Mouse (Mus musculus) intestine, postnatal 0 days (tissue): ENCODE results near the gene St6galnac4. TPM values are rescaled to one million over a fixed set of nuclear protein-coding genes. Genes with fewer than 3 reads are reported as not detected.

Source experiments
- ATAC-seq: fragments of 200-750 bp; cut with Nextera tagmentation; 2 replicates; pipeline ENCODE4 v1.8.0; 2017; ENCODE audit warnings: mild to moderate bottlenecking, moderate TSS enrichment, moderate library complexity
- H3K27ac ChIP-seq: fragments of 300-500 bp; sonication (generic); 2 replicates; pipeline ENCODE4 v1.5.1; 2014; ENCODE audit warnings: mild to moderate bottlenecking, low read depth, low read length, moderate library complexity
- H3K27me3 ChIP-seq: fragments of 300-500 bp; sonication (generic); replicated peaks from 2 replicates; pipeline ENCODE4 v1.6.1; 2014; ENCODE audit warnings: low read length, mixed read lengths; ENCODE audit not compliant: control insufficient read depth, insufficient read depth
- H3K36me3 ChIP-seq: fragments of 300-500 bp; sonication (generic); 2 replicates; pipeline ENCODE4 v1.6.1; 2014; ENCODE audit warnings: mild to moderate bottlenecking, moderate library complexity; ENCODE audit not compliant: control insufficient read depth, insufficient read depth
- H3K4me1 ChIP-seq: fragments of 300-500 bp; sonication (generic); replicated peaks from 2 replicates; pipeline ENCODE4 v1.6.1; 2014; ENCODE audit warnings: antibody characterized with exemption, low read length, mixed read lengths; ENCODE audit not compliant: control insufficient read depth, insufficient read depth
- H3K4me2 ChIP-seq: fragments of 300-500 bp; sonication (generic); replicated peaks from 2 replicates; pipeline ENCODE4 v1.6.1; 2014; ENCODE audit warnings: low read depth, mild to moderate bottlenecking, moderate library complexity
- H3K4me3 ChIP-seq: fragments of 300-500 bp; sonication (generic); 2 replicates; pipeline ENCODE4 v1.5.1; 2014; ENCODE audit warnings: low read depth, low read length
- H3K9ac ChIP-seq: fragments of 300-500 bp; sonication (generic); 2 replicates; pipeline ENCODE4 v1.6.1; 2014; ENCODE audit warnings: mild to moderate bottlenecking, low read depth, low read length
- H3K9me3 ChIP-seq: fragments of 300-500 bp; sonication (generic); 2 replicates; pipeline ENCODE4 v1.6.1; 2016; ENCODE audit warnings: mixed run types; ENCODE audit not compliant: control insufficient read depth
- CTCF ChIP-seq: sonication (generic); IDR thresholded peaks from 2 replicates; pipeline ENCODE4 v1.5.1; 2016; ENCODE audit warnings: low read depth, mild to moderate bottlenecking, control low read depth, antibody characterized with exemption, moderate library complexity
- WGBS: fragments of 180-500 bp; shearing (Covaris S2); extraction: QIAGEN DNeasy Blood & Tissue Kit; methylation state at CpG from one replicate; pipeline ENCODE4 v1.1.7; 2014; 5-methylcytosine and 5-hydroxymethylcytosine counted together
- polyA plus RNA-seq: library from polyadenylated mRNA; unstranded; fragments of >200 nt; fragmentation: Nextera tagmentation; extraction: Ambion mirVana; gene quantifications from 2 replicates; pipeline ENCODE4 v1.2.1, GENCODE M21; 2015

Gene St6galnac4
- polyA plus RNA-seq, result 5.7 and 6.6 TPM in 2 replicates

- ATAC-seq, result peak; percentile 51
- H3K27me3 ChIP-seq, result peaks cover 5% of the 10 kb centered on the region; the same call in 1 of the 2 replicates
- 2% methylated on average over 38 of the region's 38 CpGs for WGBS
Measured at GRCm38 (mm10) chr2:32586871-32587351, at the start of gene St6galnac4. St6galnac4 (plus strand) TSS chr2:32587095.

GRCm38 (mm10) chr2:32537360-32537905 is 49.5 kb upstream of the St6galnac4 start:
- Histone ChIP-seq H3K9me3 (no peaks in the 10 kb centered on the region), H3K4me3 (peak overlapping the region; percentile 91), H3K27ac (peak overlapping the region; percentile 71), H3K27me3 (no peaks in the 10 kb centered on the region), H3K9ac (peak overlapping the region; percentile 91), H3K36me3 (no peaks in the 10 kb centered on the region), H3K4me1 (peaks cover 17% of the 10 kb centered on the region; the same call in 1 of the 2 replicates), H3K4me2 (peak overlapping the region; percentile 88)
- no peak for ATAC-seq
- no peak for TF ChIP-seq CTCF
- WGBS, result 11% methylated on average over 9 of the region's 9 CpGs

More at GRCm38 (mm10) chr2:32586871-32587351, at the start of gene St6galnac4:
- Histone ChIP-seq H3K9ac (peak within 1 kb of the TSS; percentile 41; the same call in 1 of the 2 replicates), H3K9me3 (no peaks in the 10 kb centered on the region), H3K36me3 (no peaks in the 10 kb centered on the region), H3K4me3 (peak within 1 kb of the TSS; percentile 43), H3K4me1 (peaks cover 2% of the 10 kb centered on the region; the same call in 1 of the 2 replicates), H3K27ac (peak within 1 kb of the TSS; percentile 42; the same call in 1 of the 2 replicates), H3K4me2 (peak within 1 kb of the TSS; percentile 65)
- TF ChIP-seq CTCF, result peak; percentile 71

- Histone ChIP-seq H3K9ac (peak overlapping the region; percentile 91; the same call in 1 of the 2 replicates), H3K27ac (peak overlapping the region; percentile 71), H3K27me3 (no peaks in the 10 kb centered on the region), H3K36me3 (no peaks in the 10 kb centered on the region), H3K4me2 (peak overlapping the region; percentile 88), H3K9me3 (no peaks in the 10 kb centered on the region), H3K4me3 (peak overlapping the region; percentile 91), H3K4me1 (peaks cover 17% of the 10 kb centered on the region; the same call in 1 of the 2 replicates)
- WGBS, result 52% methylated on average over 5 of the region's 5 CpGs
- no peak for TF ChIP-seq CTCF
- no peak for ATAC-seq
Measured at GRCm38 (mm10) chr2:32537941-32538340, 49.0 kb upstream of the St6galnac4 start.

GRCm38 (mm10) chr2:32538461-32538860 is 48.4 kb upstream of the St6galnac4 start:
- Histone ChIP-seq H3K9me3 (no peaks in the 10 kb centered on the region), H3K4me3 (no peak overlapping the region), H3K9ac (0 out of 2 replicates have a peak overlapping the region, but pooled peaks have one; percentile 91), H3K4me2 (peak overlapping the region; percentile 88), H3K27ac (no peak overlapping the region), H3K4me1 (peaks cover 17% of the 10 kb centered on the region; the same call in 1 of the 2 replicates), H3K36me3 (no peaks in the 10 kb centered on the region), H3K27me3 (no peaks in the 10 kb centered on the region)
- TF ChIP-seq CTCF, result no peak
- WGBS, result 39% methylated on average over 4 of the region's 4 CpGs
- ATAC-seq, result peak; percentile 38

- no peak overlapping the region for H3K27ac ChIP-seq
- H3K9me3 ChIP-seq, result no peaks in the 10 kb centered on the region
- TF ChIP-seq CTCF, result no peak
- H3K27me3 ChIP-seq, result no peaks in the 10 kb centered on the region
- no peak overlapping the region for H3K4me3 ChIP-seq
- peak overlapping the region; percentile 88 for H3K4me2 ChIP-seq
- H3K9ac ChIP-seq, result no peak overlapping the region
- no peaks in the 10 kb centered on the region; the same call in 1 of the 2 replicates for H3K36me3 ChIP-seq
- WGBS, result 60% methylated on average over 14 of the region's 14 CpGs
- ATAC-seq, result no peak
- peaks cover 15% of the 10 kb centered on the region; the same call in 1 of the 2 replicates for H3K4me1 ChIP-seq
Measured at GRCm38 (mm10) chr2:32539452-32539981, 47.4 kb upstream of the St6galnac4 start.

GRCm38 (mm10) chr2:32541333-32541908 is 45.5 kb upstream of the St6galnac4 start:
- Histone ChIP-seq H3K9me3 (no peaks in the 10 kb centered on the region), H3K36me3 (peaks cover 4% of the 10 kb centered on the region; the same call in 1 of the 2 replicates), H3K27me3 (no peaks in the 10 kb centered on the region), H3K4me3 (no peak overlapping the region), H3K9ac (no peak overlapping the region), H3K4me1 (peaks cover 15% of the 10 kb centered on the region; the same call in 1 of the 2 replicates), H3K4me2 (no peak overlapping the region), H3K27ac (peak overlapping the region; percentile 31)
- 86% methylated on average over 2 of the region's 2 CpGs for WGBS
- no peak for TF ChIP-seq CTCF
- no peak for ATAC-seq
